Mouse (Mus musculus): ENCODE data around the gene Vmn1r152.
"Not testable (repeated sequence)": the region's sequence is repeated elsewhere in the genome, so short reads cannot be mapped to it uniquely, and the experiment has no call there.

Gene Vmn1r152

DNA sequence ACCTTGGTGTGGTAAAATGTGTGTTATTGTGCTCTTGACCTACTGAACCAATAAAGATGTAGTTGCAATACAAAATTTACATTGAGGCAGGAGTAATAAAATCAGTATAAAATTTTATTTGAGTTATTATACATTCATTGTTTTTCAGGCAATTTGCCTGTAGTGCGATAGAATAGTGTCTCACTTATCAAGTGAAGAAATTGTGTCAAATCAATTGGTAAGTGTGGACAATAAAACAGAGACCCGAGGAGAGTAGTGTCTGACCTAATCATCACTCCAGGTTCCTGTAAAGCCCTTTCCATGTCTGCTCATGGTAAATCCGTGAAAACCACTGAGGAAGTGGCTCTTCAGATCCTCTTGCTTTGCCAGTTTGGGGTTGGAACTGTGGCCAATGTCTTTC lies at the start of gene Vmn1r152:
Gene Vmn1r152, plus strand, starts transcription at position 301 of the 400 bp plus-strand sequence.
- not testable (repeated sequence) for DNase-seq (ENCODE audit: low spot score in 2 of 2)

DNA sequence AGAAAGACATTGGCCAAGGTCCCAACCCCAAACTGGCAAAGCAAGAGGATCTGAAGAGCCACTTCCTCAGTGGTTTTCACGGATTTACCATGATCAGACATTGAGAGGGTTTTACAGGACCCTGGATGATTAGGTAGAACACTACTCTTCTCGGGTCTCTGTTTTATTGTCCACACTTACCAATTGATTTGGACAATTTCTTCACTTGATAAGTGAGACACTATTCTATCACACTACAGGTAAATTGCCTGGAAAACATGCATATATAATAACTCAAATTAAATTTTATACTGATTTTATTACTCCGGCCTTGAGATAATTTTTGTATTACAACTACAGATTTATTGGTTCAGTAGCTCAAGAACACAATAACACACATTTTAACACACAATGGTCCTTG lies 23.2 kb upstream of the Vmn1r152 start, which contains the start of gene Vmn1r151:
Gene Vmn1r151, minus strand, starts transcription at position 101 of the 400 bp plus-strand sequence.
- not testable (repeated sequence) for DNase-seq (ENCODE audit: low spot score in 2 of 2)

DNA sequence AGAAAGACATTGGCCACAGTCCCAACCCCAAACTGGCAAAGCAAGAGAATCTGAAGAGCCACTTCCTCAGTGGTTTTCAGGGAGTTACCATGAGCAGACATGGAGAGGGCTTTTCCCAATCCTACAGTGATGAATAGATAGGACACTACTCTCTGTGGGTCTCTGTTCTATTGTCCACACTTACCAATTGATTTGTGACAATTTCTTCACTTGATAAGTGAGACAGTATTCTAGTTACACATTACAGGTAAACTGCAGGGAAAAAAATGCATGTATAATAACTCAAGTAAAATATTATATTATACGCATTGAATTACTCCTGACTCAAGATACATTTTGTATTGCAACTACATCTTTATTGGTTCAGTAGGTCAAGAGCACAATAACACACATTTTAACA lies 12.0 kb downstream of the Vmn1r152 start, which contains the start of gene Gm8677:
Gene Gm8677, minus strand, starts transcription at position 101 of the 400 bp plus-strand sequence.
- not testable (repeated sequence) for DNase-seq (ENCODE audit: low spot score in 2 of 2)

- DNase-seq (ENCODE audit: low spot score in 2 of 2), result not testable (repeated sequence)
These were observed 42.5 kb downstream of the Vmn1r152 start, which contains the start of gene Gm4201 for GRCm38 (mm10) chr7:22565243-22565642. TSS of gene Gm4201 (minus strand) at chr7:22565343.

All from spleen, postnatal 4 days (tissue).